Mouse (Mus musculus): Measurements from ENCODE around the gene Rfpl4.
A peak's percentile ranks its signal among the peaks of the same experiment; 100 is the strongest.
"Not testable (repeated sequence)": the region's sequence is repeated elsewhere in the genome, so short reads cannot be mapped to it uniquely, and the experiment has no call there.

The Rfpl4 gene

GRCm38 (mm10) chr7:5080010-5080751, 36.6 kb downstream of the Rfpl4 start, which contains the start of gene Epn1:
TSS of gene Epn1 (plus strand) at chr7:5080235.
- peak; percentile 97 for DNase-seq

DNA sequence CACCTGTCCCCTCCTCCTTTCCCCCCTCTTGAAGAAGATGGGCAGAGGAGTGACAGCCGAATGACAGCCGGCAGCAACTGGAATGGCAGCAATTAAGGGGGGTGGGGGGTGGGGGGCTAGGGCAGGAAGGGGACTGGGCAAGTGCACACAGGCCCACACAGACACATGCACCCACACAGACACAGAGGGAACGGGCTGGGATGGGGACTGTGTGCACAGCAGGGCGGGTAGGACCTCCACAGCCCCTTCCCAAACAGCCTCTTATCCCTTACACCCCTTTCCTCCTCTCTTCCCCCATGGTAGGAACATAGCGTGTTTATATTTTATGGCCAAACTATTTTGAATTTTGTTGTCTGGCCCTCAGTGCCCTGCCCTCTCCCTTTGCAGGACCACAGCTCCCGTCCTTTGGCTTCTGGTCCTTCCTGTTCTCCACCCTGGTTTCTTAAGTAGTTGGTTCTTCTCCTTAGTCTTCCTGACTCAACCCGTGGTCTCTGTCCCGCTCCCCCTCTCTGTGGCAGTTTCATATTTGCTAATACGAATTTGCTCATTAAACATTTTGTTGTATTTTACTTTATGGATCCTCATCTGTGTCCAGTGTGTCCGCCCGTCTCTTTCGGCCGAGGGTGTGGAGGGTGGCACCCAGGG, 37.3 kb downstream of the Rfpl4 start:
- not testable (repeated sequence) for DNase-seq

DNA sequence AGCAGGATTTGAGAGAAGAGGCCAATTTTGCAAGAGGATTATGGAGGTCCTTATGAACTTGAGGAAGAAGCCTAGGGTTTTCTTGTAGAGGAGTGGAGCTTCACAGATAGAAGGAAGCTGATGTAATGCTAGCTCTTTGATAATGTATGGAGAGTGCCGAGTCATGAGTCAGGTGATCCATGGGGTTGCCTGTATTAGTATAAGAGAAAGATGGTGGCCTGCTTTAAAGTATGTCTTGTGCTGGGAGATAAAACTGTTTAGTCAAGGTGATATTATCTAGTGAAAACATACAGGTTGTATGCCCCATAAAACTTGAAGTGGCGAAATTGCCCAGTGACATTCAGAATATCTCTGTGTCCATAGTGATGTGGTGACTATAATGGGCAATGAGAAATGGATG, 39.8 kb downstream of the Rfpl4 start:
- DNase-seq: no peak

- DNase-seq: no peak
Measured at GRCm38 (mm10) chr7:5074984-5075383, 41.8 kb downstream of the Rfpl4 start.

DNA sequence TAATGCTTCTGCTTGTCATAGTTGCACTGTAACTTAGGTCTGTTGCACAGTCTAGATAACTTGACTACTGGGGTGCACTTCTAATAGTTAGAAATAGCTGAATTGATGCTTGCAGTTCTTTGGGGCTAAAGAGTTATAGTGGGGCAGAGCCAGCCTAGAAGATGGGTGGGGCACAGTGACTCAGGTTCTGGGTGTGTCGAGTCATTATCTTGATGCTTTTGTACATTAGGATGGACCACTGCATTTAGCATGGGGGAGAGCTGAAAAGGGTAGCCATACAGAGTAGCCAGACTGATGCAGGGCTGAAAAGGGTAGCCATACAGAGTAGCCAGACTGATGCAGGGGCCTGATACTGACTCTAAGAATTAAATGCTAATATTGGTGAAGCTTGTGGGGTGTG, 43.2 kb downstream of the Rfpl4 start:
- no peak for DNase-seq

DNA sequence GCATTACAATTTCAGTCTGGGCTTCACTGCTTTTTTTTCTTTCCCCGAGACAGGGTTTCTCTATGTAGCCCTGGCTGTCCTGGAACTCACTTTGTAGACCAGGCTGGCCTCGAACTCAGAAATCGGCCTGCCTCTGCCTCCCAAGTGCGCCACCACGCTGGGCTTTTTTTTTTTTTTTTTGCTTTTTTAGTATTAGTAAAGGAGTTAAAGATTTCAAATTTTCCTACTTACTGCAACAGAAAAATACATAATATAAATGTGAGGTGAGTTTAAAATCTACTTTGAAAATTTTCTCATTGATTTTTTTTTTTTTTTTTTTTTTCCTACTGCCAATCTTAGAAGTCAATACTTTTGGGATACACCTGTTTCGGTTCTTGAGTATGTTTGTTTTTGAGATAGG, 51.9 kb downstream of the Rfpl4 start:
- no peak for DNase-seq

- DNase-seq: peak; percentile 61
Measured at GRCm38 (mm10) chr7:5062360-5063001, 54.3 kb downstream of the Rfpl4 start.

DNA sequence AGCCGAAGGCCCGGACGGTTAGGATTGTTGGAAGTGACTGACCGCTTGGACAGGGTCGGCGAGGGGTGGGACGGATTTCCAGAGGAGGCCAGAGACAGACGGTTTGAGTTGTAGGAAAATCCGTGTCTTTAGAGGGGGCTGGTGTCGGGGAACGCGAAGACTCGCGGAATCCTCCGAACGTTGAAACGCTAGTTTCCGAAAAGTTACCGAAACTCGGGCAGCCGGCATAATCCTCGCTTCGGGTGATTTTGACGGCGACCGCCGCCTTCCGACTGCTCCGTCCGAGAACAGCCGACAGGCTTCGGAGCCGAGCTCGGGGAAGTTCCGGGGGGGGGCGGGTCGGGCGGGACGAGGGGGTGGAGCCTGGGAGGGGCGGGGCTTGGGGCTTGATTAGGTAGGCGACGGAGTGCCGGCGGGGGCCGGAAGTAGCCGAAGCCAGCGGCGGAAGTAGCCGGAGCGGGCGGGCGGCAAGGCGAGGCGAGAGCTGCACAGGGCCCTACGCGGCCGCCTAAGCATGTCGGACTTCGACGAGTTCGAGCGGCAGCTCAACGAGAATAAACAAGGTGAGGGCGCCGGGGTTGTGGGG, 54.9 kb downstream of the Rfpl4 start, which contains the start of gene U2af2:
U2af2 (plus strand) TSS at position 370 of the 586 bp plus-strand sequence.
- peak; percentile 97 for DNase-seq

DNA sequence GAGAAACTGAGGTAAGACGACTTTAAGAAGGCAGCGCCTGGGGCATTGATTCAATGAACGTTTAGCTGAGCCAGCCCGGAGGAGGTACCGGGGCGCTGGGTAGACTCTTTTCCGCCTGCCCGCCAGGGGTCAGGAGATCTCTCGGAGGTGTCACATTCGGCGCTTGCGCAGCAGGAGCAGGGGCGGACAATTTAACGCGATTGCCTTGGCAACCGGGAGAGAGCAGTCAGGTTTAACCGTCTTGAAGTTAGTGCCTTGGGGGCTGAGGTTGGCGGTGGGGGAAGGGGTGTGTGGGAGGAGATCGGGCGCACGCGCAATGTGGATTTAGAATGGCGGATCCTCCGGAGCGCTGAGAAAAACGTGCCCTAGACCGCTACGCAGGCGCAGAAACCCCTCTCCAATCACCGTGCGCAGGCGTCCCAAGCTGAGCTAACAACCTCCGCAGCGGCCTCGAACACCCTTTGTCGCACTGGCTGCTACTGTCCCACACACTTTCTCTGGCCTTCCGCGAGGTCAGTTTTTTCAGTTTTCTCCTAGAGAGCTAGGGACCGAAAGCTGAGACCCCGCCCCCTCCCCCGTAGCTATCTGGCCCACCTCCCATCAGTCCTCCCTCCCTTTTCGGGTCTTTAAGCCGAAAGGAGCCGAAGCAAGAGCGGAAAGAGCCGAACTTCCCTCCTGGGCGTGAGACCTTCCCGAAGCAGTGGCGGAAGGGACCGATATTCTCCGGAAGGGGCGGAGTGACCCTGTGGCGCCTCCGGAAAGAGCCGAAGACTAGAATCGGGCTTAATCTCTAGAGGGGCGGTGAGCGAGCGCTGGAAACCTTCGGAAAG, 55.6 kb downstream of the Rfpl4 start:
- peak; percentile 100 for DNase-seq

DNA sequence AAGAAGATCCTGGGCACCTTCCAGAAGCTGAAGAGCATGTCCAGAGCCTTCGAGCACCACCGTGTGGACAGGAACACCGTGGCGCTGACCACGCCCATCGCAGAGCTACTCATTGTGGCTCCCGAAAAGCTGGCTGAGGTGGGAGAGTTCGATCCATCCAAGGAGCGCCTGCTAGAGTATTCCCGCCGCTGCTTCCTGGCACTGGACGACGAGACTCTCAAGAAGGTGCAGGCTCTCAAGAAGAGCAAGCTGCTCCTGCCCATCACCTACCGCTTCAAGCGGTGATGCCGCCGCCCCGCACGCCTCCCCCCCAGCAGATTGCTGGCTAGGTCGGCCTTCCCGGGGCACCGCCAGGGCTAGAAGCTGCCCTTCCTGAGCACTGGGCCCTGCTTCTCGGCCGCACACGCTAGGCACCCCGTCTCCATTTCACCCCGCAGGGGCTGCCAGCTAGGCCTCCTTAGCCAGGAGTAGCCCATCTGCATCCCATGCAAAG, 56.5 kb downstream of the Rfpl4 start:
- DNase-seq: peak; percentile 74

Data from right cerebral cortex, postnatal 4 days (tissue).